Mouse (Mus musculus): ENCODE measurements around the gene Fblim1. TPM values are rescaled to one million over a fixed set of nuclear protein-coding genes. Genes with fewer than 3 reads are reported as not detected.

The Fblim1 gene
- polyA plus RNA-seq, 1 experiment from 2014 or later = 2.4 TPM

DNA sequence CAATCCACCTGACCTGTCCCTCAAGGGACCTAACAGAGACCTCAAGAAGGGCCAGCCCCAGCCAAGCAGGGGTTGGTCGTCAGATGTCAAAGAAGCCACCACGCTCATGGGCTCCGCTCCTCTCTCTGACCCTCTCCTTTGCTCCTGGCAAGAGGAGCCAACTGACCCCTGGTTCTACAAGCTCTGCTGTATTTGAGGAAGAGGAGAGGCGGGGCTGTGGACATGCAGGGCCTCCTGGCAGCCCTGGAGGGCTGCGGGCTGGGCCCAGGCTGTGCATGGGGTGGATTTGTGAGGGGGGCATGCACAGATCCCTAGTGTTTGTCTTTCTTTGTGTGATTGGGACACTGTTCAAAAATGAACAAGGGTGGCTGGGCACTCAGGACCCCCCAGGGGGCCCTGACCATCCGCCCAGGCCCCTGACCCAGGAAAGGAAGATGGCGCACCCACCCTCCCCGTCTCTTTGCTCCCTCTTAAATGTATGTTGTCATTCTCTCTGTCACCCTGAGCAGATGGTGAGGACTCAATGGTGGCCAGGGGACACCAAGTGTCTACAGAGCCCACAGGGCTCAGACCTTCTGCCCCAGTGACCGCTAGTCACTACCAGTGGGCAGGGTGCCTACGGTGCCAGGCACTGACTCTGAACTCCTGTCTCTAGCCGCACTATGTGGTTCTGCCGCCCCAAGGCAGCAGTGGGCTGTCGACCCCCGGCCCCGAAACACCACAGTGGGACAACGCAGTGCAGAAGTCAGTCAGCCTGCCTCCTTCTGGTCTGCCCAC lies 20.1 kb upstream of the Fblim1 start:
- DNase-seq (ENCODE audit: low spot score) = no peak

DNA sequence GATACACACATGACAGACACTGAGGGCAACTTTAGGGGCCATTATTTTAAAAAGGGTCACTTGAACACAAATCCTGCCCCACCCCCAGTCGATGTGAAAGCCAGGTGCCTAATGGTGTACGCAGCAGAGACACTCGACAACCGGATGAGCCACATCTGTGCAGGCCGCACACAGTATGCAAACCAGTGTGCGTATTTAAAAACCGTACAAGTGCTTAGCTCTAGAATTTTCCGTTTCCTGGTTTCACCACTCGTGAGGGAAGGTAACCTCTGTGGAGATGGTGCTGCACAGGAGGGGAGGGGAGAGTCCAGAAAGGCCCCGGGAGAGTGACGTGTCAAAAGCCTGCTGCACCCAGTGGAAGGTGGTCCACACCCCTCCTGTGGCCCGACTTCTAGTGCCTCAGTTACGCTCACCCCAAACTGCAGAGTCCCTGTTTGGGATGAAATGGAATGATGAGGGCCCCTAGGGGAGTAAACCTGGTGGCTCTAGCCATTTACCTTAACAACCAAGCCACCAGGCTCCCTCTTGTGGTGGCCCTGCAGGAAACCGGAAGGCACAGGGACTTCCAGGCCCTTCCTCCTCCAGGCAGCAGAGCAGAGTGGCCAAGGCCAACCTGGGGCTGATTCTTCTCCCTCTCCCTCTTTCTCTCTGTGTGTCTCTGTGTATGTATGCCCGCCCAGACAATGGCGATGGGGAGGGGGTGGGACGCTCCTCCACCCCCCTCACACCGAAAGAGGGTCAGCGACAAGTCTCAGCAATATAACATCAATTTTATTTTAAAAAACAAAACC lies 19.3 kb upstream of the Fblim1 start:
- DNase-seq (ENCODE audit: low spot score) = peak; percentile 46

DNA sequence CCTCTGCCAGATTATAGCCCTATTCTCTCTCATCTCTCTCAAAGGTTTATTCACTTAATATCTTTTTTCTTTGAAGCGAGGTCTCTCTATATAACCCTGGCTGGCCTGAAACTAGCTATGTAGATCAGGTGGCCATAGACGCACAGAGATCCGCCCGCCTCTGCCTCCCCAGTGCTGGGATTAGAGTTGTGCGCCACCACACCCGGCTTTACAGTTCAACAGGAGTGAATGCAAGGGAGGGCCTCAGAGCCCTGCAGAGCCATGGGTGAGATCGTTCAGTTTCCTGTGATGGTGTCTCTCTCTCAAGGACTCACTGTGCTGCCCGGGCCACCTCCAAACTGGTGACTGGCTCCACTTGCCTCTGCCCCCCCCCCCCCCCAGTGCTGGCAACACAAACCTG lies 18.2 kb upstream of the Fblim1 start:
- DNase-seq (ENCODE audit: low spot score) = no peak

DNA sequence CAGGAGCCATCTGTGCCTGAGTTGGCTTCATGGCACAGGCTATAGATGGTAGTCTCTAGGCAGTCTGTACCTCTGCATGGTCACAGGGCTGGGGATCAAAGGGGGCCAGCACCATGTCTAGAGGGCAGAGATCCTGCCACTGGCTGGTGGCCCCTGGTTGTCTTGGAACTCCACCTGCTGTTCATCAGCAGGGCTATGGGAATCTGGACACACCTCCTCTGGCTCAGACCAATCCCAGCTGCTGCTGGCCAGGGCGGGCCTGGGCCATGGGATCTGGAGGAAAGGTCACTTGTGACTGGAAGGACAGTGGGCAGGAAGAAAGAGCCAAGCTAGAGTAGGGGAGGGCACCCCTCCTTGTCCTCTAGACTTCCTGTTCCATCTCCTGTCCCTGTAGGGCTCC lies 17.8 kb upstream of the Fblim1 start, which contains the start of gene Slc25a34:
Gene Slc25a34, minus strand, starts transcription at position 156 of the 400 bp plus-strand sequence.
- no peak for DNase-seq (ENCODE audit: low spot score)

DNA sequence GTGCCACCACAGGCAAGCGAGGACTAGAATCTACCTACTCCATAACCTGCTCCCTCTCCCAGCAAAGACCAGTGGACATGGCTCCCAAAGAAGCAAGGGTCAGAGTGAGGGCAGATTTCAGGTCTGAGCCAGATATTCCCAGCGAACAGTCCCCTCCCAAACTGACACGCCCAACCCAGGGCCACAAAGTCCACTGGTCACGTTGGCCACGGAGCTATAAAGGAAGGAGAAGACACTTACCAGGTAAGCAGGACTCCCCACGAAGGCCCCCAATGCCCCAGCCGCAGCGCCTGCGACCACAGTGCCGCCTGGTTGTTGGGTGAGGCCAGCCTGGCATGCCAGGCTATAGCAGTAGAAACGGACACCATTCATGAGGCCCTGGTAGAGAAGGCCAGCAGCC lies 17.1 kb upstream of the Fblim1 start:
- DNase-seq (ENCODE audit: low spot score) = no peak

DNA sequence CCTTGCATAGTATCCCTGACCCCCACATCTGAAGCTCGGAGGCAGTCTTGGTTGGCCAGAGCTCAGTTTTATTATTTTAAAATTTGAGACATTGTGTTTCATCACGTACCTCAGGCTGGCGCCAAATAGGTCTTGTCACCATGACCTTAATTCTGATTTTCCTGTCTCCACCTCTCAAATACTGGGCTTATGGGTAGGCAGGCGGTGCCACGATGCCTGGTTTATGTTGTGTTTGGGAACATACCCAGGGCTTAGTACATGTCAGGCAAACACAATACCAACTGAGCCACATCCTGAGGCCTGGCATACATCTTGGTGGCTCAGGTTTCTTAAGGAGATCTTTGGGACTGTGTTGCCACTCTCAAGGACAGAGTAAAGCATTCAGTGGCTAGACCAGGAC lies 16.7 kb upstream of the Fblim1 start:
- DNase-seq (ENCODE audit: low spot score) = no peak

DNA sequence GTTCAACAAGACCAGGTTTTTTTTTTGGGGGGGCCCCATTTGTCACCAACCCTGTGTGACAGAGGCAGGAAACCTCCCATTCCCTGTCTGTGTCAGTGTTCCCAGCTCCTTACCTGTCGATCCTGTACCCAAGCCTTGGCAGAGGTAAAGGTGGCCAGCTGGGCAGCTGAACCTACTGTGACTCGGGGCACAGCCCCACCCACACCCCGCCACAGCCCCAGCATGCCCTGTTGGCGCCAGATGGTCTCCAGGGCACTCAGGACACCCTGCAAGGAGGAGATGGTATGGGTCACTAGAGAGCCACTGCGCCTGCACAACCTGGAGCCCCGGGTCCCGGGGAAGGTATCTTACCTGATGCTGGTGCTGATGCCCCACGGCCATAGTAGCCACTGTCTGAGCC lies 16.2 kb upstream of the Fblim1 start:
- no peak for DNase-seq (ENCODE audit: low spot score)

DNA sequence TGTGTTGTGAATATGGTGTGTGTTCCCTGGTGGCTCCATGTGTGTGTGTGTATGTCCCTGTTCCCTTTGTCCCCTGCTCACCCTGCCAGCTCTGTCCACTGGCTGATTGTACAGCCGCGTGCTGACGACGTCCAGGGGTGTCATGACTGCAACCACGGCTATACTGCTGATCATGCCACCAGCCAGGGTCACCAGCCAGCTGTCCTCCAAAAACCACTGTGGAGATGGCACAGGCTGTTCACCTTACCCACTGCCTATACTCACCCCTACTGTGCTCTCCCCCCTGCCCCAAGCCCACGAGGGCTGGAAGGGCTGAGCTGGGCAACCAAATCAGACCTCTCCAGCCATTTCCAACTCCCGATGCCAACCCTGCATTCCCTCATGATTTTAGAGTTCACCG lies 15.4 kb upstream of the Fblim1 start:
- DNase-seq (ENCODE audit: low spot score) = no peak

DNA sequence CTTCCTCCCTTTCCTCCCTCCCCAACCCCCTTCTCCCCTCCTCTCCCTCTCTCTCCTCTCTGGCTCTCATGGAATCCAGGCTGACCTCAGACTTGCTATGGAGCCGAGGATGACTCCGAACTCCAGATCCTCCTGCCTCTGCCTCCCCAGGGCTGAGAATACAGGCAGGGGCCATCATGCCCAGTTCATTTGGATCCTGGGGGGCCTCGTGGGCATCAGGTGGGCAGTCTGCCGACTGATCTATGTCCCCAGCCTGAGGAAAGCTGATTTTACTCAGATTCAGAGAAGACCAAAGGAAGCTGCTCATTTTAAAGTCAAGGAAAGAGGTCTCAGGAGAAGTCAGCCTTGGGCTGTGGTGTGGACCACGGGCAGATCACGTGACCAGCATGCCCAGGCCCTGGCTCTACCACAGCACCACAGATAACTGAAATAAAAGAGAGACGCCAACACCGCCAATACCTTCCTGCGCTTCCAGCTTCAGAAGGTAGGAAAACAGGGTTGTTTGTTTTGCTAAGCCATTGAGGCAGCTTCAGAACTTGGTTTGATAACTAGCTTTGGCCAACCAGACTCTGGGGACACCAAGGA lies 13.5 kb upstream of the Fblim1 start:
- DNase-seq (ENCODE audit: low spot score) = no peak

DNA sequence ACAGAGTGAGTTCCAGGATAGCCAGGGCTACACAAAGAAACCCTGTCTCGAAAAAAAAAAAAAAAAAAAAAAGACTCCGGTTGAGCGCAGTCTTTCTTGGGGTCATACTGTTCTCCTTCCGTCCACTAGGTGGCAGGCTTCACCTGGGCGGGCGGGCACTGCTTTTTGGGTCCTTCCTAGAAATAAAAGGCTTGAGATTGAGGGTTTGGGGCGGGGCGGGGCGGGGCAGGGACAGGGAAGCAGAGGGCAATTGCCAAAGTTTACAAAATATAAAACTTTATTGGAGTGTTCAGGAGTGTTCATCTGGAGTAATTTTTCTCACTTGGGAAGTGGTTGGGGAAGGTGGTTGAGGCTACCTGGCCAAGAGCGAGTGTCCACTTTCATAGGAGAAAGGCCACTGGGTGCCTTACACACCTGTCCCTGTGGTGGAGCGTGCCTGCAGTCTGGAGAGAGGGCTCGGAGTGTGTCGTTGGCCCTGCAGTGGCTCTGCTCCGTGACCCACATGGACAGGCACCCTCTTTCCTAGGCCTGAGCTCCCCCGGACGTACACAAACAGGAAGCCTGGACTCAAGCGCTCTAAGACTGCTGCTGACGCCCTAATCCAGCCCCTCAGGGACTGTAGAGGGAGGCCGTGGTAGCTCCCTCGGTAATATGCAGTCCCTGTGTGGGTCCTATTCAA lies 12.8 kb upstream of the Fblim1 start, which contains the start of gene Tmem82:
Gene Tmem82, minus strand, starts transcription at position 69 of the 679 bp plus-strand sequence.
- DNase-seq (ENCODE audit: low spot score) = peak; percentile 61

DNA sequence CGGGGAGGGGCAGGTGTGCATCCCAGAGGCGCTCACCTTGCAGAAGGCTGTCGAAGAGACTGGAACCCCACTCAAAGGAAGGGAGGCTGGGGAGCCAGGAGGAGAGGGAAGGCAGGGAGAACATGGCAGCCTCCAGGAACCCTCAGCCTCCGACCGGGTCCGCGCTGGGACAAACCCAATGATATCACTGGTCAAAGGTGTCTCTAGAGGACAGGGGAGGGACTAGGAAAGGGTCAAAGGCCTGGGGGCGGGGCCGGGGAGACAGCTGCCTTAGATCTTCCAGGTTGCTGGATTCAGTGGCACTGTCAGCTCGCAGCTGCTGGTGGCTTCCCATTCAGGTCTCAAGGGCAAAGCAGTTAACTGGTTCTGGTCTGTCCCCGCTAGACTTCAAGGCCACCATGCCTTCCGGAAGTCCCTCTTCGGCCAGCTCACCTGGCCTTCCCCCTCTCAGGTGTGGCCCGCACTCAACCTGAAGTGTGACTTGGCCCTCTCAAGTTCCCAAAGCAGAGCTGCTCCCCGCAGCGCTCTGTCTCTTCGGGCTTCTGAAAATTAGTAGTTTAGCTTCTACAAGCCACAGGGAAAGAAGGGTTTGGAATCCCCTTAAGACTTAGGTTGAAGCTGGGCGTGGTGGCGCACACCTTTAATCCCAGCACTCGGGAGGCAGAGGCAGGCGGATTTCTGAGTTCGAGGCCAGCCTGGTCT lies 12.1 kb upstream of the Fblim1 start:
- DNase-seq (ENCODE audit: low spot score) = no peak

DNA sequence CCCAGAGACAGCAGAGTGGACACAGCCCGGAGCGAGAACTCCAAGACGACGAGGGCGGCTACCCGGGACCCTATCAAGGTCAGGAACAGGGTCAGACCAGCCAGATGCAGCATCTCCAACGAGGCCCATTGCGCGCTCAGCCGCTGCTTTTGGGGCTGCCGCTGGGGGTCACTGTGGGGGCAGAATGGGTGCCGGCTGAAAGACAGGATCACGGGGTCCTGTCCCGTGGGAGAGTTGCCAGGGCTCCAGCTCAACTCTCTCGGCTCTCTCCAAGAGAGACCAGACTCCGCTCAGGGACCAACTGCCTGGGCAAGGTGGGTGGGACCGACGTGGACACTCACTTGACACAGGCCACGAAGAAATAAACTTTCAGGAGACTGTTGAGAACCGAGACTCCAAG lies 11.4 kb upstream of the Fblim1 start:
- DNase-seq (ENCODE audit: low spot score) = peak; percentile 68

DNA sequence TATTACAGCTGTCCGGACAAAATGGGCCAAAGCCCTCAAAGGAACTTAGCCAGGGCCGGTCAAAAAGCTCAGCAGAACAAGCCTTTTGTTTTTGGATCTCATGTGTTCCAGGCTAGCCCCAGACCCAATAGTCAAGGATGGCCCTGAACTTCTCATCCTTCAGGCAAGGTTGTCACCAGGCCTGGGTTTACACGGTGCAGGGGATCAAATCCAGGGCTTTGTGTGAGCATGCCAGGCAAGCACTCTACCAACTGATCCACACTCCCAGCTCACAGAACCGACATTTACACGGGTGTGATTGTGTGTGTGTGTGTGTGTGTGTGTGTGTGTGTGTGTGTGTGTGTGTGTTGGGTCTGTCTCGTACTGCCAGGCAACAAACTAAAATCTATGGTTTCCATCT lies 10.9 kb upstream of the Fblim1 start:
- no peak for DNase-seq (ENCODE audit: low spot score)

DNA sequence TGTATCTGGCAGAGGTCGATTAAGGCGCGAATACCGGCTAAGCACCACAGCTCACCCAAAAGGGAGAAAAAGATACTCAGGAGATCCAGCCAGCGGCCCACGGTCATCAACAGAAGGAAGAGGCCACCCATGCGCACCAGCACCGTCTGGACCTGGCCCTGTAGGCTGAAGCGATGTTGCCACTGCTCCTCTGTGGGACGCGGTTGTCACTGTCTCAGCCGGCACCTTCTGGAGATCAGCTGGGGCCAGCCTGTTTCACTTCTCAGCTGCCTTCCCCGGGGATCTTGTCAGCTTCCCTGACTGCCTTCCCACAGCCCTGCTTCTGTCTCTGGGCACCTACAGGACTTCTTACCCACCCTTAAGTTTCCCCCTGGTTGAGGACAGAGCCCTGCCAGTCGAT lies 9.1 kb upstream of the Fblim1 start:
- DNase-seq (ENCODE audit: low spot score) = no peak

DNA sequence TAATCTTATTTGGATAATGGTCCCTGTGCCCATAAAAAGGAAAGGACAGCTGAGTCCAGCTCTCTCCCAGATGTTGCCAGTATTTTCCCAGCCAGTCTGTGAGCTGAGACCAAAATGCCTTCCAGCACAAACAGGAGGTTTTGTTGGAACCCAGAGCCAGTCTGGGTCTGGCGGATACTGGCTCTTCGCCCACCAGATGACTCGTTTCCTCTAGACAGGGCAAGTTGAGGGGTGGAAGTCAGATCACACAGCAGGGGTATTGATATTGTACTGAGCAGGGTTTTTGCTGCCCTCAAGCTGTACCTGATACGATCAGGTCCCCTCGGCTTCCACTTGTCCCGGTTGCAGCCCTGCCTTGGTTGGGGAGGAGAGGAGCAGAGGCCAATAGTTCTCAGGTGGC lies 3.6 kb upstream of the Fblim1 start:
- no peak for DNase-seq (ENCODE audit: low spot score)

DNA sequence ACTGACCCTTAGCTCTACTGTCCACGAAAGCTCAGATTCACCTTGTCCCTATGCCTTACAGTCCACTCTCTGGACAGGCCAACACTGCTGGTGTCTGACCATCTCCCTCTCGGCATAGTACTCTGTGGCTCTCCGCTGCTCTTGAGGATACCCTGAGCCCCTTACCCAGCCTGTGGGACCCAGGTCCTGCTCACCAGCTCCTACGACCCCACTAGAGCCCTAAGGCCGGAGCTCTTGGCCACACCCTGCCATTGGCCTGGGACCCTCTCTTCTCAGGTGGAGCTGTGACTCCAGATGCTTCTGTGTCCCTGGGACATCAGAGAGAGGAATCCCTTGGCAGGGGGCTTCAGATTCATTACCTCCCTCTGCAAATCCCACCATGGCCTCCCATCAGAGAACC lies 475 bp downstream of the Fblim1 start:
- DNase-seq (ENCODE audit: low spot score) = no peak

DNA sequence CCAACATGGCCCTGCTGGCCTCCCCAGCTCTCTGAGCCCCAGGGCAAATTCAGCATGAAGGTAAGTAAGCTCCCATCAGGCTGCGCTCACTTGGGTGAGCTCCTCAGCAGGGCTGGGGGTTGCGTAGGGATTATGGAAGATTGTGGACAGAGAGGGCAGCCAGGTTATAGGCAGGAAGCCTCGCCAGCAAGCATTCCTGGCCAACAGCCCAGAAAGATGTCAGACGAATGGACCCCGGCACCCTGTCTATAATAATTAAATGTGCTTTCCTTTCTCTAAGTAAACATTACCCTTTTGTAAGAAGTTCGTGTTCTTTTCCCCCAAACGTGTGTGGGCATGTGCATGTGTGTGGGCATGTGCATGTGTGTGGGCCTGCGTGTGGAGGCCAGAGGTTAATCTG lies 1.4 kb downstream of the Fblim1 start:
- DNase-seq (ENCODE audit: low spot score) = no peak

DNA sequence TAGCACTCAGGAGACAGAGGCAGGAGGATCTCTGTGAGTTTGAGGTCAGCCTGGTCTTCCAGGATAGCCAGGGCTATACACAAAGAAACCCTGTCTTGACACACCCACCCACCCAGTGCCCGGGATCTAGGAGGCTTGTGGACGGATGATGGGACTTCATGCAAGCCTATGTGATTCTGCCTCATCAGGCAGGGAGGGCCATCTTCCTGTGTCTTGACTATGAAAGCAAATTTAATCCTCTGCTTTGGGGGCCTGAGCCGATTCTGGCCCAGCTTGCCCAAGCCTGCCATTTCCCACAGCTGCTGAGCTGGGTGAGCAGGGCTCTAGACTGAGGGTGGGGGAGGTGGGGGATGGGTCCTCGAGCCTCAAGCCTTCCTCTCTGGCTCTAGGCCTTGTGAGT lies 2.0 kb downstream of the Fblim1 start:
- no peak for DNase-seq (ENCODE audit: low spot score)

DNA sequence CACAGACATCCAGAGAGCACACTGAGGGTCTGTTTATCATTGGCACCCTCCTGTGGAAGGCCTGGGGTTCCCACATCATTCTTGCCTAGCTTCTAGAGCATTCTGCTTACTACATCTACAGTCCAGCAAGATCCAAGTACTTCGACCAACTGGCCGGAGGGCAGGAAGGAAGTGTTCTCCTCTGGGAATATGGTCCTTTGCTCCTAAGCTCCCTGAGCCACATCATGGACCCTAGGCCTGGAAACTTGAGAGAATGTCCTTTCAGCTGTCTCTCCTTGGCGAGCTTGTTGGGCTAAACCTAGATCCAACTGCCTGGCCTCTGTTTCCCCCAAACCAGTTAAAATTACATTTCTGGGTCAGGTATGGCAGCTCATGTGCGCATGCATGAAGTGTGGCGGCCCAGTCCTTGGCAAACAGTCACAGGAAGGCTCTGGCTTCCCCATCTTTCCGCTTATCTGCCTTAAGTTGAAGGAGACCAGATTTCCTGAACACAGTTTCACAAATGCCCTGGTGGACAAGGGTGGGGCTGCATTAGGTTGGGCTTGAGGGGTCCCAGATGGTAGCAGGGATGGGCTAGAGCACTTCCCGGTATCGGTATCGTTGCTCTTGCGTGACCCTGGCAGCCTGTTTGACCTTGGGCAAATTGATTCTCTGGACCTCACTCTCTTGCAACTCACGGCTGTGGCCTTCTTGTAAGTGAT lies 3.2 kb downstream of the Fblim1 start:
- no peak for DNase-seq (ENCODE audit: low spot score)

DNA sequence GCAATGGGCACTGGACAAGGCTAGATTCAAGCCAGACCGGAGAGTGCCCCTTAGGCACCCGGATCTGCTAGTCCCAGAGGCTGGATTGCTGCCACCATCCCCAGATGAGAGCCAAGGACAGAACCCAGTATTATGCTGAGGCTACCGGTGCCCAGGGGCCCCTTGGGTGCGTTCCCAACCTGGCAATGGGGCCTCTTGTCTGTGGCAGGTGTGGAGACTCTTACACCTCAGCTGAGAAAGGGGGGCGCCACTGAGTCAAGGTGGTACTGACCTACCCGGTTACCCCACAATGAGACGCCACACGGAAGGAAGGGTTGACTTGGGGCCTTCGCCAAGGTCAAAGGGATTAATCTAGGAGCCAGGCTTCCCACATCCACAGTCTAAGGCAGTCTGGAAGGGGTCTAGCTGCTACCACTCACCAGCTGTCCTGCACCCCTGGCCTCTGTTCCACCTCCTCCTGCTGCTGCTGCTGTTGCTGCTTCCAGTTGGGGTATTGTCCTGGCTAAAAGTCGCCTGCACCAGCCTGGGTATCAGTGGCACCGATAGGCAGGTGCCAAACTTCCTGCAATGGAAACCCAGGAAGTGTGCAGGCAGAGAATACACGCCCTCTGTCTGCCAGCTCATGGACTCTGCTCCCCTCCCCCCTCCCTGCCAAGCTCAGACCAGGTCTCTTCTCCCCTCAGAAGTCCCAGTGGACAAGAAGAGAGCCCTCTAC lies 4.6 kb downstream of the Fblim1 start:
- no peak for DNase-seq (ENCODE audit: low spot score)
